ENCODE assay signal across 8 mouse cellular contexts in the genomic region with DNA sequence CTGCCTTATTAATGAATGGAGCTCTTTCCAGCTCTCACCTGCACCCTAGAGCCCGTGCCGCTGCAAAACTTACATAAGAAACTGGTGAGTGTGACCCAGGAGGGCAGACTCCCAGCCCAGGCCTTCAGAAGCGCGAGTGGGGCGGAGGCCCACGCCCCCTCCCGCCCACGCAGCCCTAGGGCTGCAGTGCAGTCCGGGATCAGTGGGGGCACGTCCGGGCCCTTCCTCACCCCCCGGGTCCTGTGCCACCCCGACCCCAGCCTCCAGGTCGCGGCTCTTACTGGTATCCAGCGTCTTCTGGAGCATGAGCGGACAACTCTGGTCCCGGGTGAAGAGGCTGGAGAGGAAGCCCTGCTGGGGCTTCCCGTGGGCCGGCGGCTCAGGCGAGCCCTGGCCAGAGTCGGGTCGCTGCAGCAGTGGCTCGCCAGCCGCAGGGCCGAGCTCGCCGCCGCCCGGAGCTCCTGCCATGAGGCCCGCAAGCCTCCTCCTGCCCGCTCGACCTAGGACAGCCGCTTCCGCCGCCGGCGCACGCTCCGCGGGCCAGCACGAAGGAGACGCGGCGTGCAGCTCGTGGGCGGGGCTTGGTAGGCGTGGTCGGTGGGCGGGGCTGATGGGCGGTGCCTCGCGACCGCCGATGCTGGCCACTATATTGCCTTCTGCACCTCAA. TPM values are rescaled to one million over a fixed set of nuclear protein-coding genes. Genes with fewer than 3 reads are reported as not detected.
DNase-seq lines count a peak whose midpoint lies in the region; ATAC-seq and TF ChIP-seq lines count a peak whose summit lies in the region.

Atp23 (minus strand) TSS at position 535 of the 667 bp plus-strand sequence.

- peak within 1 kb of the TSS; percentile 64 for H3K4me3 ChIP-seq in hindbrain, embryonic 11.5 days (ENCODE audit: low read depth, low read length)
- peak within 1 kb of the TSS; percentile 81 for H3K4me3 ChIP-seq in lung, embryonic 16.5 days (ENCODE audit: low read length)
- peak within 1 kb of the TSS; percentile 53 for H3K4me3 ChIP-seq in thymus, adult 2 months (ENCODE audit: control insufficient read depth, insufficient read depth, low read length)

- TF ChIP-seq POLR2A in thymus, adult 2 months (IDR thresholded peaks at IDR 0.05; ENCODE audit: control insufficient read depth, extremely low read depth, insufficient read depth, low read length, poor library complexity) = no peak

- ATAC-seq in hindbrain, embryonic 11.5 days (ENCODE audit: low FRiP score) = peak; percentile 84
- peak; percentile 91 for ATAC-seq in lung, embryonic 16.5 days (ENCODE audit: low read depth)

- H3K4me2 ChIP-seq in hindbrain, embryonic 11.5 days (replicated peaks; ENCODE audit: low read depth, low read length) = peak within 1 kb of the TSS; percentile 70
- H3K4me2 ChIP-seq in lung, embryonic 16.5 days (ENCODE audit: low read depth, low read length) = peak within 1 kb of the TSS; percentile 98

- 0 out of 2 replicates have a peak, but pooled peaks cover under 1% of the 10 kb centered on the region for H3K36me3 ChIP-seq in hindbrain, embryonic 11.5 days (ENCODE audit: control insufficient read depth, insufficient read depth, low read length)
- peaks cover 6% of the 10 kb centered on the region for H3K36me3 ChIP-seq in lung, embryonic 16.5 days (ENCODE audit: control insufficient read depth, insufficient read depth, low read length)
- H3K36me3 ChIP-seq in thymus, adult 2 months (ENCODE audit: control insufficient read depth, insufficient read depth, low read length) = no peaks in the 10 kb centered on the region

- peak; percentile 34; the same call in 1 of the 2 replicates for TF ChIP-seq CTCF in thymus, adult 2 months (IDR thresholded peaks at IDR 0.05; ENCODE audit: borderline replicate concordance, control insufficient read depth, extremely low read depth, insufficient read depth, low read length, poor library complexity)

- no peaks in the 10 kb centered on the region for H3K27me3 ChIP-seq in hindbrain, embryonic 11.5 days (ENCODE audit: control insufficient read depth, insufficient read depth, low read length)
- H3K27me3 ChIP-seq in lung, embryonic 16.5 days (ENCODE audit: control insufficient read depth, insufficient read depth, low read depth, low read length) = no peaks in the 10 kb centered on the region
- no peaks in the 10 kb centered on the region for H3K27me3 ChIP-seq in thymus, adult 2 months (ENCODE audit: control insufficient read depth, insufficient read depth, low read length)

- peak; percentile 90 for DNase-seq in Muller cell, postnatal 12 days (ENCODE audit: inconsistent ontology term)
- DNase-seq in cerebellum, adult 9-11 months = peak; percentile 91
- DNase-seq in frontal cortex, adult 2 months (ENCODE audit: extremely low spot score in 1 of 2, low spot score in 1 of 2) = peak; percentile 66 to 93
- DNase-seq in hindbrain, embryonic 11.5 days (ENCODE audit: low spot score) = peak; percentile 93
- peak; percentile 85 for DNase-seq in layer of hippocampus, adult 9-11 months
- peak; percentile 84 for DNase-seq in ovary, adult 18-20 months (ENCODE audit: low spot score)
- DNase-seq in thymus, adult 2 months = peak; percentile 93

- WGBS in hindbrain, embryonic 11.5 days = 0% methylated on average over 51 of the region's 56 CpGs
- under 1% methylated on average over 53 of the region's 56 CpGs for WGBS in lung, embryonic 16.5 days
- whole genome bisulfite sequencing in thymus, adult 2 months = 1% methylated on average over 55 of the region's 56 CpGs

- peak within 1 kb of the TSS; percentile 76 for H3K9ac ChIP-seq in hindbrain, embryonic 11.5 days (ENCODE audit: low read depth, low read length)
- H3K9ac ChIP-seq in lung, embryonic 16.5 days (ENCODE audit: low read length) = peak within 1 kb of the TSS; percentile 88

- no peak within 1 kb of the TSS for H3K27ac ChIP-seq in hindbrain, embryonic 11.5 days (ENCODE audit: low read depth, low read length)
- H3K27ac ChIP-seq in lung, embryonic 16.5 days (ENCODE audit: low read length) = peak within 1 kb of the TSS; percentile 63
- H3K27ac ChIP-seq in thymus, adult 2 months (ENCODE audit: control insufficient read depth, insufficient read depth, low read length) = no peak within 1 kb of the TSS

- no peaks in the 10 kb centered on the region for H3K4me1 ChIP-seq in hindbrain, embryonic 11.5 days (replicated peaks; ENCODE audit: control insufficient read depth, insufficient read depth, low read length)
- H3K4me1 ChIP-seq in lung, embryonic 16.5 days (replicated peaks; ENCODE audit: control insufficient read depth, insufficient read depth, low read length) = peaks cover 7% of the 10 kb centered on the region; the same call in 1 of the 2 replicates
- peaks cover 7% of the 10 kb centered on the region; the same call in 1 of the 2 replicates for H3K4me1 ChIP-seq in thymus, adult 2 months (replicated peaks; ENCODE audit: control insufficient read depth, insufficient read depth, low read length)

- no peaks in the 10 kb centered on the region for H3K9me3 ChIP-seq in hindbrain, embryonic 11.5 days (ENCODE audit: control insufficient read depth, low read length)
- H3K9me3 ChIP-seq in lung, embryonic 16.5 days (ENCODE audit: control insufficient read depth, low read length) = no peaks in the 10 kb centered on the region

RNA-seq across cellular contexts. Expression of gene Atp23, which starts in this region (rescaled TPM):
- polyA plus RNA-seq in frontal cortex, adult 2 months (2012; rRNA removed) = 9.5 and 10.7 TPM in 2 replicates
- polyA plus RNA-seq in hindbrain, embryonic 11.5 days (2014; fragmentation: Nextera tagmentation; extraction: Ambion mirVana) = 14.3 TPM in 2 replicates
- 13.8 and 14.0 TPM in 2 replicates for polyA plus RNA-seq in lung, embryonic 16.5 days (2015; fragmentation: Nextera tagmentation; extraction: Ambion mirVana)
- 9.6 and 12.1 TPM in 2 replicates for polyA plus RNA-seq in thymus, adult 2 months (2012; rRNA removed)
